Mouse (Mus musculus): ENCODE measurements at regions not wholly inside any gene's neighbourhood (a gene's known extent, or its start where the extent isn't known, plus 50 kb on each side); places are given as distances from the start of the nearest gene placed in this dataset.

GRCm38 (mm10) chr6:73371866-73372265 is 97.6 kb downstream of the 4931417E11Rik start:
- no peak for TF ChIP-seq CTCF (IDR thresholded peaks at IDR 0.05; ENCODE audit: borderline replicate concordance, control insufficient read depth, extremely low read depth, insufficient read depth, low read length, poor library complexity)
- TF ChIP-seq POLR2A (IDR thresholded peaks at IDR 0.05; ENCODE audit: control insufficient read depth, extremely low read depth, insufficient read depth, low read length, poor library complexity), result no peak
